Mouse (Mus musculus) lung, embryonic 14.5 days (tissue): ENCODE results near the gene Dclre1a. TPM values are rescaled to one million over a fixed set of nuclear protein-coding genes. Genes with fewer than 3 reads are reported as not detected.

ENCODE experiments used
- ATAC-seq: fragments of 200-750 bp; cut with Nextera tagmentation; 2 replicates; pipeline ENCODE4 v1.8.0; 2017; ENCODE audit warnings: mild to moderate bottlenecking, moderate TSS enrichment, moderate library complexity; ENCODE audit not compliant: insufficient read depth
- DNase-seq: peaks from one replicate; pipeline ENCODE4 v3.0.0-alpha.2; 2015
- H3K27ac ChIP-seq: fragments of 300-500 bp; sonication (generic); 2 replicates; pipeline ENCODE4 v1.5.1; 2014; ENCODE audit warnings: low read depth, mild to moderate bottlenecking, moderate library complexity
- H3K27me3 ChIP-seq: fragments of 300-500 bp; sonication (generic); 2 replicates; pipeline ENCODE4 v1.6.1; 2014; ENCODE audit warnings: low read length, control low read depth; ENCODE audit not compliant: insufficient read depth
- H3K36me3 ChIP-seq: fragments of 300-500 bp; sonication (generic); 2 replicates; pipeline ENCODE4 v1.6.1; 2014; ENCODE audit warnings: control low read depth; ENCODE audit not compliant: insufficient read depth
- H3K4me1 ChIP-seq: fragments of 300-500 bp; sonication (generic); 2 replicates; pipeline ENCODE4 v1.6.1; 2014; ENCODE audit warnings: antibody characterized with exemption, control low read depth; ENCODE audit not compliant: insufficient read depth
- H3K4me2 ChIP-seq: fragments of 300-500 bp; sonication (generic); 2 replicates; pipeline ENCODE4 v1.6.1; 2014; ENCODE audit warnings: mild to moderate bottlenecking
- H3K4me3 ChIP-seq: fragments of 300-500 bp; sonication (generic); 2 replicates; pipeline ENCODE4 v1.5.1; 2014; ENCODE audit warnings: low read depth, low read length
- H3K9ac ChIP-seq: fragments of 300-500 bp; sonication (generic); 2 replicates; pipeline ENCODE4 v1.6.1; 2014
- H3K9me3 ChIP-seq: fragments of 300-500 bp; sonication (generic); 2 replicates; pipeline ENCODE4 v1.6.1; 2016; ENCODE audit warnings: low read depth, low read length, control low read depth
- CTCF ChIP-seq: IDR thresholded peaks from 2 replicates; pipeline ENCODE4 v1.5.1; 2016; ENCODE audit warnings: antibody characterized with exemption, low read depth
- WGBS: fragments of 180-500 bp; shearing (Covaris S2); extraction: QIAGEN DNeasy Blood & Tissue Kit; methylation state at CpG from one replicate; pipeline ENCODE4 v1.1.7; 2014; 5-methylcytosine and 5-hydroxymethylcytosine counted together
- polyA plus RNA-seq: library from polyadenylated mRNA; unstranded; fragments of >200 nt; fragmentation: Nextera tagmentation; extraction: Ambion mirVana; gene quantifications from 2 replicates; pipeline ENCODE4 v1.2.1, GENCODE M21; 2014

The Dclre1a gene
- polyA plus RNA-seq, 1 experiment from 2014 or later = 17.7 TPM

DNA sequence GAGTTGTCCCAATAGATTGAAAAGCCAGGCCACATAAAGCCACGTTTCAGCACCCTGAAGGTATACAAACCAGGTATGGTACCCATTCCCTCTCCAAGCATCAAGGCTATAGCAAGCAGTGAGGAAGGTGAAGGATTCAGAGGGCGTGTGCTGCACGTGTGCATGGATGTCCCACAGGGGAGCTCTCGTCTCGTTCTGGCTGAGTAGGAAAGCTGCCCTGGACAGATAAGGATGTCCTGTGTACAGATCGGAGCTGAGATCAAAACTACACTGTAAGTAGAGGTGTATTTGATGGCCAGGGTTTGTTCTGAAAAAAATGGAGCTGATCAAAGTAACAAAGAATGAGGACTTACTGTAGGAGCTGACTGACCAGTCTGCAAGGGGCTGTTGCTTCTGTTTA lies 18.9 kb upstream of the Dclre1a start:
- H3K36me3 ChIP-seq = peaks cover 10% of the 10 kb centered on the region
- no peak overlapping the region for H3K9ac ChIP-seq
- no peak overlapping the region for H3K27ac ChIP-seq
- H3K27me3 ChIP-seq = no peaks in the 10 kb centered on the region
- H3K4me3 ChIP-seq = no peak overlapping the region
- ATAC-seq = no peak
- no peak for DNase-seq
- no peak overlapping the region for H3K4me2 ChIP-seq
- no peaks in the 10 kb centered on the region for H3K9me3 ChIP-seq
- TF ChIP-seq CTCF = no peak
- 73% methylated on average over 6 of the region's 6 CpGs for WGBS
- no peaks in the 10 kb centered on the region for H3K4me1 ChIP-seq

- ATAC-seq (no peak), DNase-seq (peak; percentile 79)
- no peak overlapping the region for H3K4me2 ChIP-seq
- no peak overlapping the region for H3K9ac ChIP-seq
- no peak overlapping the region for H3K27ac ChIP-seq
- H3K4me3 ChIP-seq = no peak overlapping the region
- peak; percentile 77 for TF ChIP-seq CTCF
- WGBS = 80% methylated on average over 4 of the region's 4 CpGs
- no peaks in the 10 kb centered on the region for H3K9me3 ChIP-seq
- peaks cover 6% of the 10 kb centered on the region for H3K36me3 ChIP-seq
- no peaks in the 10 kb centered on the region for H3K27me3 ChIP-seq
- H3K4me1 ChIP-seq = no peaks in the 10 kb centered on the region
These were observed 18.0 kb upstream of the Dclre1a start for GRCm38 (mm10) chr19:56566041-56566440.

GRCm38 (mm10) chr19:56565358-56565757 lies 17.3 kb upstream of the Dclre1a start:
- no peak overlapping the region for H3K9ac ChIP-seq
- H3K36me3 ChIP-seq = peaks cover under 1% of the 10 kb centered on the region; the same call in 1 of the 2 replicates
- no peak for ATAC-seq
- no peaks in the 10 kb centered on the region for H3K4me1 ChIP-seq
- H3K27me3 ChIP-seq = no peaks in the 10 kb centered on the region
- 62% methylated on average over 6 of the region's 6 CpGs for WGBS
- peak; percentile 55 for TF ChIP-seq CTCF
- H3K4me2 ChIP-seq = no peak overlapping the region
- DNase-seq = no peak
- H3K4me3 ChIP-seq = no peak overlapping the region
- no peaks in the 10 kb centered on the region for H3K9me3 ChIP-seq
- H3K27ac ChIP-seq = no peak overlapping the region

- no peak overlapping the region for H3K4me2 ChIP-seq
- no peaks in the 10 kb centered on the region for H3K9me3 ChIP-seq
- H3K36me3 ChIP-seq = peaks cover 9% of the 10 kb centered on the region; the same call in 1 of the 2 replicates
- no peaks in the 10 kb centered on the region for H3K4me1 ChIP-seq
- WGBS = 80% methylated on average over 3 of the region's 3 CpGs
- DNase-seq = no peak
- no peak overlapping the region for H3K9ac ChIP-seq
- no peaks in the 10 kb centered on the region for H3K27me3 ChIP-seq
- no peak for TF ChIP-seq CTCF
- ATAC-seq = no peak
- H3K27ac ChIP-seq = no peak overlapping the region
- no peak overlapping the region for H3K4me3 ChIP-seq
These were observed 15.4 kb upstream of the Dclre1a start for GRCm38 (mm10) chr19:56563469-56563868.

DNA sequence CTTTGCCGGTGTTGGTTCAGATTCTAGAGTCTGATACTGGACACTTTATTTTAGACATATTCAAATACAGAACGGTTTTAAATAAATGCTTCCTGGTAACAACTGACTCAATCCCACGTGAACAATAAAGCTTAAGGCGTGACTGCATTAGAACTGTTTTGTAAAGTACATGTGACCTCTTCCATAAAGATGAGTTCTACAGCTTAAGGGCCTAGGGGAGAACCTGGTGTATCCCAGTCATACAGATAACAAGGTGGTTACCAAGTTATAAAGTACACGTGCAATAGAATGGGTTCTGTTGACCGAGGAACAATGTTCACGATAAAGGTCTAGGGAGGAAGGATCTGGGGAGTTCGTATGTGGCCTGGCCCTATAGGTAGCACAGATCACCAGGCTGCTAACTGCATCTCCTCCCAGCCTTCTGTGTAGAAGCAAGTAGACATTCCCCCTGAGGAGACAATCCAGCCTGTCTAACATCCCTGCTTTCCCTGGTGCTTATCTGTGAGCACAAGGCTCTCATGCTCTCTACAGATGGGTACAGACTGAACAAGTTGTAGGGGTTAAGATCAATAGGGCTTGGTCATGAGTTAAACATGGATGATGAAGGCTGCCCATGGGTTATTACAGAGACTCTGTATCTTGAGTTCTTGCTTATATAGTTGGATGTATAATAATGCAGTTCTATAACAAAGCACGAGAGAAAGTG lies 14.6 kb upstream of the Dclre1a start:
- no peak overlapping the region for H3K4me3 ChIP-seq
- DNase-seq (no peak), ATAC-seq (no peak)
- H3K27me3 ChIP-seq = no peaks in the 10 kb centered on the region
- no peaks in the 10 kb centered on the region for H3K9me3 ChIP-seq
- H3K4me2 ChIP-seq = no peak overlapping the region
- H3K27ac ChIP-seq = no peak overlapping the region
- H3K4me1 ChIP-seq = no peaks in the 10 kb centered on the region
- peaks cover 14% of the 10 kb centered on the region; the same call in 1 of the 2 replicates for H3K36me3 ChIP-seq
- no peak for TF ChIP-seq CTCF
- H3K9ac ChIP-seq = no peak overlapping the region
- WGBS = 89% methylated on average over 9 of the region's 9 CpGs

DNA sequence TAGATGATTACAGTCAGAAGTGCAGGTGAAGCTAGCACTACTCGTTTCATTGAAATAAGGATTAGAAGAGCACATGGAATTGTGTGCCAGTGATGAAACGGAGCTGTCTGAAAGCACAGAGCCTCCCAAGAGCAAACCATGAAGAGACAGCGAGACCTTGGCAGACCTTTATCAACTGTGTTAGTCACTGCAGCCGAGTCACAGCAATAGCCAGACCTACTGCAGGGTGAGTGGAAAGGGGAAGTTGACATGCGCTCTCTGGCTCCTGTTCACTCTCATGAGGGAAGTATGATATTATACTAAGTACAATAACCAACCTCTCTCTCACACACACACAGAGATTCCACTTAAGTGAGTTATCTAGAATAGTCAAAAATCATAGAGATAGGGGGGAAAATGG lies 8.0 kb upstream of the Dclre1a start:
- no peak for DNase-seq
- no peak for ATAC-seq
- TF ChIP-seq CTCF = no peak
- WGBS = 69% methylated on average over 5 of the region's 5 CpGs
- no peak overlapping the region for H3K9ac ChIP-seq
- H3K27me3 ChIP-seq = no peaks in the 10 kb centered on the region
- no peak overlapping the region for H3K27ac ChIP-seq
- H3K4me2 ChIP-seq = no peak overlapping the region
- no peaks in the 10 kb centered on the region for H3K9me3 ChIP-seq
- peaks cover 62% of the 10 kb centered on the region for H3K36me3 ChIP-seq
- no peaks in the 10 kb centered on the region for H3K4me1 ChIP-seq
- H3K4me3 ChIP-seq = no peak overlapping the region

GRCm38 (mm10) chr19:56553177-56553576 lies 5.2 kb upstream of the Dclre1a start:
- DNase-seq = no peak
- Histone ChIP-seq H3K9ac (no peak overlapping the region), H3K4me3 (no peak overlapping the region), H3K4me1 (peaks cover 7% of the 10 kb centered on the region), H3K27ac (no peak overlapping the region), H3K27me3 (no peaks in the 10 kb centered on the region), H3K36me3 (peaks cover 51% of the 10 kb centered on the region), H3K9me3 (no peaks in the 10 kb centered on the region), H3K4me2 (no peak overlapping the region)
- 85% methylated on average over 3 of the region's 3 CpGs for WGBS
- TF ChIP-seq CTCF = no peak
- ATAC-seq = no peak
